Mouse (Mus musculus): ENCODE data around the gene Rps24. TPM values are rescaled to one million over a fixed set of nuclear protein-coding genes. Genes with fewer than 3 reads are reported as not detected.
A peak's percentile ranks its signal among the peaks of the same experiment; 100 is the strongest.
"Not testable (repeated sequence)": the region's sequence is repeated elsewhere in the genome, so short reads cannot be mapped to it uniquely, and the experiment has no call there.

Rps24 gene
- 1,026 and 1,035 TPM in 2 replicates for polyA plus RNA-seq (2014; fragmentation: Nextera tagmentation; extraction: Ambion mirVana)

DNA sequence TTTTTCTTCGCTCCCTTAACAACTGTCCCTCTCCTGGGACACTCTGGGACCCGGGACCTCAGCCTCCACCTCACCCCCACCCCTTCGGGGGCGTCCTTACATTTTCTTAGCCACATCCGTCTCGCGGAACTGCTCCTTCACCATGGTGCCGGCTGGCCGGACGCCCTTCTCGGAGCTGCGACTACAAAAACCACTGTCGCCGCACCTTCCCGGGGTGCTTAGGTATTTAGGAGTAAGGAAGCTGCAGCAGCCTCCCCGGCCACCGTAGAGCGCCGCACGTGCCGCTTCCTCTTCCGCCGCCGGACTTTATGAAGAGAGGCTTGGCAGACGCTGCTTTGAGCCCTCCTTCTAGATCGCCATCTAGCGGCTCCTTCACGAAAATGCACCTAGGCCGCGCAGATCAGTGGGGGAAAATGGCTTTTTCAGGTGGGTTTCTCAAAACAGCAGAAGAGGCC lies at the start of gene Rps24, which contains the start of gene Polr3a:
Gene Rps24 (plus strand): TSS at position 353 of the 455 bp plus-strand sequence.
Gene Polr3a (minus strand): TSS at position 286 of the 455 bp plus-strand sequence.
- under 1% methylated on average over 30 of the region's 30 CpGs for WGBS
- Histone ChIP-seq H3K27me3 (ENCODE audit: control insufficient read depth, insufficient read depth, low read length) (no peaks in the 10 kb centered on the region), H3K9me3 (ENCODE audit: control insufficient read depth, low read length) (no peaks in the 10 kb centered on the region), H3K36me3 (ENCODE audit: control insufficient read depth, insufficient read depth, low read length) (no peaks in the 10 kb centered on the region; the same call in 1 of the 2 replicates), H3K27ac (ENCODE audit: low read depth, low read length) (no peak within 1 kb of the TSS), H3K4me3 (ENCODE audit: low read depth, low read length) (peak within 1 kb of the TSS; percentile 86), H3K9ac (ENCODE audit: low read depth, low read length) (peak within 1 kb of the TSS; percentile 76), H3K4me2 (replicated peaks; ENCODE audit: low read depth, low read length) (peak within 1 kb of the TSS; percentile 60), H3K4me1 (replicated peaks; ENCODE audit: control insufficient read depth, insufficient read depth, low read length) (peaks cover 3% of the 10 kb centered on the region; the same call in 1 of the 2 replicates)
- DNase-seq (ENCODE audit: low spot score), result peak; percentile 96
- peak; percentile 61 for ATAC-seq (ENCODE audit: low FRiP score)

DNA sequence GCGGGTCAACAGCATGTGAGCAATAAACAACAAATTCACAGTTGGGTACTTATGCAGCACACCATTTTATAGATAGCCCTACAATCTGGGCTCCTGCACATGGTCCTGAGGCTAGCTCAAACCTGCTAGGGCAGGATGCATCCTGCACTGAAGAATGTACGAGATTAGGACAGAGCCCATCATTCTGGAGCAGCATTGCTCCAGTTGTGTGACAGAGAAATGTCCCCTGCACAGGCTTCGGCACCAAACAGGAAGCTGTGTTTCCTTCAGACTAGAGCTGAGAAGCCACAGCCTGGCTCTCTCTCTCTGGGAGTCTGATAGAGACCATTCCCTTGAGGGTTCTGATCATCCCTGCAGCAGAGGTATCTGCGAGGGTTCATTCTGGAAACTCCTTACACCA lies 43.4 kb upstream of the Rps24 start:
- not testable (repeated sequence) for H3K27me3 ChIP-seq (ENCODE audit: control insufficient read depth, insufficient read depth, low read length)

DNA sequence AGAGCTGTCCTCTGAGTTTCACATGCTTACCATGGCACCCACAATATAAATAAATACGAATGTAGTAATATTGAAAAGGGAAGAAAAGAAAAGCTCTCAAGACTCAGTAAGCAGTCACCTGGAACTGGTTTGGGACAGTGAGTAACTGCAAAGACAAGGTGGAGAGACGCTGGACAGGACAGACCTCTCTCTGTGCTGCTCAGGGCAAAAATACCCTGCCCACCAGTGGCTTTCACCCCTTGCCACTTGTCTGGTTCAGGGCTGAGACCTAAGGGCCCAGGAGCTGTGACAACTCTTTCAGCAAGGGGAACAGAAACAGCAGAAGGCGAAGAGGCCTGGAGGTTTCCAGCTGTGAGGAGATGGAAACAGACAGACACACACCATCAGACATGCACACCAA lies 28.7 kb upstream of the Rps24 start:
- Histone ChIP-seq H3K27me3 (ENCODE audit: control insufficient read depth, insufficient read depth, low read length) (no peaks in the 10 kb centered on the region), H3K9ac (ENCODE audit: low read depth, low read length) (no peak overlapping the region), H3K27ac (ENCODE audit: low read depth, low read length) (no peak overlapping the region), H3K4me3 (ENCODE audit: low read depth, low read length) (no peak overlapping the region), H3K4me1 (replicated peaks; ENCODE audit: control insufficient read depth, insufficient read depth, low read length) (no peaks in the 10 kb centered on the region), H3K9me3 (ENCODE audit: control insufficient read depth, low read length) (no peaks in the 10 kb centered on the region), H3K36me3 (ENCODE audit: control insufficient read depth, insufficient read depth, low read length) (peaks cover 15% of the 10 kb centered on the region), H3K4me2 (replicated peaks; ENCODE audit: low read depth, low read length) (no peak overlapping the region)
- DNase-seq (ENCODE audit: low spot score) (no peak), ATAC-seq (ENCODE audit: low FRiP score) (no peak)
- 94% methylated on average over 3 of the region's 3 CpGs for WGBS

More for the DNA sequence above, 43.4 kb upstream of the Rps24 start:
- ATAC-seq (ENCODE audit: low FRiP score); H3K36me3 ChIP-seq (ENCODE audit: control insufficient read depth, insufficient read depth, low read length); H3K4me3 ChIP-seq (ENCODE audit: low read depth, low read length); DNase-seq (ENCODE audit: low spot score); H3K4me2 ChIP-seq (replicated peaks; ENCODE audit: low read depth, low read length); H3K27ac ChIP-seq (ENCODE audit: low read depth, low read length); H3K4me1 ChIP-seq (replicated peaks; ENCODE audit: control insufficient read depth, insufficient read depth, low read length); H3K9ac ChIP-seq (ENCODE audit: low read depth, low read length); H3K9me3 ChIP-seq (ENCODE audit: control insufficient read depth, low read length): not testable (repeated sequence)
- 91% methylated on average over 4 of the region's 4 CpGs for WGBS

GRCm38 (mm10) chr14:24468806-24469205 lies 18.1 kb upstream of the Rps24 start:
- ATAC-seq (ENCODE audit: low FRiP score) (no peak), DNase-seq (ENCODE audit: low spot score) (no peak)
- peaks cover 11% of the 10 kb centered on the region for H3K36me3 ChIP-seq (ENCODE audit: control insufficient read depth, insufficient read depth, low read length)
- no peak overlapping the region for H3K9ac ChIP-seq (ENCODE audit: low read depth, low read length)
- 93% methylated on average over 6 of the region's 6 CpGs for WGBS
- no peak overlapping the region for H3K4me2 ChIP-seq (replicated peaks; ENCODE audit: low read depth, low read length)
- H3K4me1 ChIP-seq (replicated peaks; ENCODE audit: control insufficient read depth, insufficient read depth, low read length), result no peaks in the 10 kb centered on the region
- no peak overlapping the region for H3K4me3 ChIP-seq (ENCODE audit: low read depth, low read length)
- no peaks in the 10 kb centered on the region for H3K27me3 ChIP-seq (ENCODE audit: control insufficient read depth, insufficient read depth, low read length)
- no peaks in the 10 kb centered on the region for H3K9me3 ChIP-seq (ENCODE audit: control insufficient read depth, low read length)
- no peak overlapping the region for H3K27ac ChIP-seq (ENCODE audit: low read depth, low read length)

GRCm38 (mm10) chr14:24486241-24486767 lies 621 bp upstream of the Rps24 start:
- Histone ChIP-seq H3K4me3 (ENCODE audit: low read depth, low read length) (peak overlapping the region; percentile 86), H3K27me3 (ENCODE audit: control insufficient read depth, insufficient read depth, low read length) (no peaks in the 10 kb centered on the region), H3K36me3 (ENCODE audit: control insufficient read depth, insufficient read depth, low read length) (peaks cover 2% of the 10 kb centered on the region; the same call in 1 of the 2 replicates), H3K9ac (ENCODE audit: low read depth, low read length) (peak overlapping the region; percentile 76), H3K9me3 (ENCODE audit: control insufficient read depth, low read length) (no peaks in the 10 kb centered on the region), H3K27ac (ENCODE audit: low read depth, low read length) (no peak overlapping the region), H3K4me1 (replicated peaks; ENCODE audit: control insufficient read depth, insufficient read depth, low read length) (0 out of 2 replicates have a peak, but pooled peaks cover 3% of the 10 kb centered on the region), H3K4me2 (replicated peaks; ENCODE audit: low read depth, low read length) (peak overlapping the region; percentile 60)
- DNase-seq (ENCODE audit: low spot score) (no peak), ATAC-seq (ENCODE audit: low FRiP score) (peak; percentile 12)
- WGBS, result 11% methylated on average over 13 of the region's 13 CpGs

- H3K9ac ChIP-seq (ENCODE audit: low read depth, low read length); H3K4me3 ChIP-seq (ENCODE audit: low read depth, low read length); H3K36me3 ChIP-seq (ENCODE audit: control insufficient read depth, insufficient read depth, low read length); H3K9me3 ChIP-seq (ENCODE audit: control insufficient read depth, low read length); H3K4me2 ChIP-seq (replicated peaks; ENCODE audit: low read depth, low read length); H3K27ac ChIP-seq (ENCODE audit: low read depth, low read length); DNase-seq (ENCODE audit: low spot score); ATAC-seq (ENCODE audit: low FRiP score); H3K27me3 ChIP-seq (ENCODE audit: control insufficient read depth, insufficient read depth, low read length); H3K4me1 ChIP-seq (replicated peaks; ENCODE audit: control insufficient read depth, insufficient read depth, low read length): not testable (repeated sequence)
- 88% methylated on average over 7 of the region's 7 CpGs for WGBS
These were observed 2.8 kb downstream of the Rps24 start for GRCm38 (mm10) chr14:24489772-24490171.

DNA sequence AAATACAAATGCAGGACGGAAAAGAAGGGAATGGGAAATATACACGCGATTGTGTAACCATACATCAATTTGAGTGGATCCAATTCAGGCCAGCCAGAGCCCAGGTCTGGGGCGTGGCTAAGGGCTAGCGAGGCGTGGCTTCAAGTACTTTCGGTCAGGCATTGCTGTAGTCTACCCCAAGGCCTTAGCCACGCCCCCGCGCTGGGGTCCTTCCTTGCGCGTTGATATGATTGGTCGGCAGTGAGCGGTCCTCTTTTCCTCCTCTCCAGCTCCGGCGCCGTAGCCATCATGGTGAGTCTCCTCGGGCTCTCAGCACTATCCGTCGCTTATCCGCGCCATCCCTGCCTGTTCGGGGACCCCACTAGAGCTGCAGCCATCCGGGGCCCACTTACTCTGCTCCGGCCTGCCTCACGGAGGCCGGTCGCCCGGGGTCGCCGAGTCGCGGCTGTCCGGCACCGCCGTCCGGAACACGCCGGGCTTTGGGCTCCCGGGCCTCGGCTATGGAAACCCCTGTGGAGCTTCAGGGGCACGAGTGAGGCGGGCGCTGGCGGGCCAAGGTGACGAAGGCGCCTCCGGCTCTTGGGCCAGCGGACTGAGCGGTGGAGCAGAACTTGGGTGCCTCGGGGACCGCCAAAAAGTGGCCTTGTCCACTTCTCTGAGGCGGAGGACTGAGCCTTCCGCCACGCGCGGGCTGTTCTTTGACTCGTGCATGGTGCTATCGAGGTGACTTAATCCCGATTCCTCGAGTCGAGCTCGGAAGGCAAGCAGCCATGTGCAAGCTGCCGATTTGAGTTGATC lies 3.7 kb downstream of the Rps24 start:
- under 1% methylated on average over 63 of the region's 64 CpGs for WGBS
- ATAC-seq (ENCODE audit: low FRiP score), result peak; percentile 90

GRCm38 (mm10) chr14:24491266-24491981 lies 4.5 kb downstream of the Rps24 start:
- WGBS, result 6% methylated on average over 11 of the region's 11 CpGs
- H3K27ac ChIP-seq (ENCODE audit: low read depth, low read length), result peak overlapping the region; percentile 13
- H3K4me3 ChIP-seq (ENCODE audit: low read depth, low read length), result peak overlapping the region; percentile 94
- DNase-seq (ENCODE audit: low spot score) (no peak), ATAC-seq (ENCODE audit: low FRiP score) (no peak)
- H3K27me3 ChIP-seq (ENCODE audit: control insufficient read depth, insufficient read depth, low read length), result no peaks in the 10 kb centered on the region
- H3K36me3 ChIP-seq (ENCODE audit: control insufficient read depth, insufficient read depth, low read length), result peaks cover 3% of the 10 kb centered on the region; the same call in 1 of the 2 replicates
- H3K9me3 ChIP-seq (ENCODE audit: control insufficient read depth, low read length), result no peaks in the 10 kb centered on the region
- H3K4me2 ChIP-seq (replicated peaks; ENCODE audit: low read depth, low read length), result peak overlapping the region; percentile 70
- peak overlapping the region; percentile 95 for H3K9ac ChIP-seq (ENCODE audit: low read depth, low read length)
- no peaks in the 10 kb centered on the region; the same call in 1 of the 2 replicates for H3K4me1 ChIP-seq (replicated peaks; ENCODE audit: control insufficient read depth, insufficient read depth, low read length)

More for the DNA sequence above, 3.7 kb downstream of the Rps24 start:
- peak overlapping the region; percentile 13 for H3K27ac ChIP-seq (ENCODE audit: low read depth, low read length)
- H3K9ac ChIP-seq (ENCODE audit: low read depth, low read length), result peak overlapping the region; percentile 95
- no peaks in the 10 kb centered on the region for H3K27me3 ChIP-seq (ENCODE audit: control insufficient read depth, insufficient read depth, low read length)
- DNase-seq (ENCODE audit: low spot score), result peak; percentile 99
- H3K36me3 ChIP-seq (ENCODE audit: control insufficient read depth, insufficient read depth, low read length), result peaks cover 3% of the 10 kb centered on the region; the same call in 1 of the 2 replicates
- H3K4me1 ChIP-seq (replicated peaks; ENCODE audit: control insufficient read depth, insufficient read depth, low read length), result peaks cover 3% of the 10 kb centered on the region; the same call in 1 of the 2 replicates
- no peaks in the 10 kb centered on the region for H3K9me3 ChIP-seq (ENCODE audit: control insufficient read depth, low read length)
- peak overlapping the region; percentile 94 for H3K4me3 ChIP-seq (ENCODE audit: low read depth, low read length)
- peak overlapping the region; percentile 70 for H3K4me2 ChIP-seq (replicated peaks; ENCODE audit: low read depth, low read length)
